Mouse (Mus musculus) mature B cell (primary cell): ENCODE data around the gene Scgb2b26.
"Not testable (repeated sequence)": the region's sequence is repeated elsewhere in the genome, so short reads cannot be mapped to it uniquely, and the experiment has no call there.

Experiments
- in situ Hi-C: fragments of 300-500 bp; cut with MboI; formaldehyde crosslinking; loops from 2 replicates; pipeline ENCODE4 v1.14.3; 2019

Gene Scgb2b26

DNA sequence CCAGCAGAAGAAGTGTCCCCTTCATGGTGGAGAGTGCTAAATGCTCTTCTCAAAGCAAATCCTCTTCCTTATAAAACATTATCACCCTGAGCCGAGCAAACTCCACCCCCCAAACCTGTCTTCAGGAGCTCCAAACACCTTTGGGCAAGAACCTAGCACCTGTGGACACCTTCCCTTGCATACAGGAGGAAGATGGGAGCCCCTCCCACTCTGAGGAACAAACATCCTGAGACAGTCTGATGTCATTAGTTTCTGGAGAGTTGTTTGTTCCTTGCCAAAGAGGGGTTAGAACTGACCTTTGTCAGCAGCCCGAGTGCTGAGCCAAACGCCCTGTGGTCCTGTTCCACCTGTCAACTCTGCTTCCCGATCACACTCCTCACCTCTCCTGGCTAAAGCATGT, at the start of gene Scgb2b26:
TSS of gene Scgb2b26 (minus strand) at position 101 of the 400 bp plus-strand sequence.
- in situ Hi-C loops = no loop called here

DNA sequence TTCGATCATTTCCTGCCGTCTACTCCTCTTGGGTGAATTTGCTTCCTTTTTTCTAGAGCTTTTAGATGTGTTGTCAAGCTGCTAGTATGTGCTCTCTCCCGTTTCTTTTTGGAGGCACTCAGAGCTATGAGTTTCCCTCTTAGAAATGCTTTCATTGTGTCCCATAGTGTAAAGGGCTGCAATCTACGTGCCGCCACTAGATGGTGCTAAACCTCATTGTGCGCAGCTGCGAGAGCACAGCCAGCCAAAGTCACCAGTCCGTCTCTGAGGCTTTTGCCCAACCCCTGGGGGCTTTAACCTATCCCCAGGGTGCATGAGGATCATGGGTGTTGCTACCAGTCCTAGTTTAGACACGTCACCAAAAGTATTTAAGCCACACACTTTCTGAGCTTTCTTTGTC, 37.4 kb upstream of the Scgb2b26 start:
- in situ Hi-C loops = not testable (repeated sequence)

DNA sequence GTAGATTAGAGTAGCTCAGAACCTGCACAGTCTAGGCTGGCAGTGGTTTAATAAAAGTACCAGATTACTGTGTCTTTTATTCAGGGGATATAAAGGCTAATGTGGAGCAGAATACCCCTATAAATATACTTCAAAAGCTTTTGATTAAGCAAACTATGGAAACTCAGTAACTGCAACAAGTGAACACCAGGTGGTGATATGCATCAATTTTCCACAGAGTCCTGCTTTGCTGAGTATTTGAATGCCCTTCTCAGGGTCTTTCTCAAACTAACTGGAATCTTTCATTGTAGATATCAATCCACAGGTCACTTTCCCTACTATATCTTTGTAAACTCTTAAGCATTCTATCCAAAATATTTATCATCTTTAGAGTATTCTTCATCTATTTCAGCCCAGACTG, 41.9 kb downstream of the Scgb2b26 start:
- in situ Hi-C loops = no loop called here

DNA sequence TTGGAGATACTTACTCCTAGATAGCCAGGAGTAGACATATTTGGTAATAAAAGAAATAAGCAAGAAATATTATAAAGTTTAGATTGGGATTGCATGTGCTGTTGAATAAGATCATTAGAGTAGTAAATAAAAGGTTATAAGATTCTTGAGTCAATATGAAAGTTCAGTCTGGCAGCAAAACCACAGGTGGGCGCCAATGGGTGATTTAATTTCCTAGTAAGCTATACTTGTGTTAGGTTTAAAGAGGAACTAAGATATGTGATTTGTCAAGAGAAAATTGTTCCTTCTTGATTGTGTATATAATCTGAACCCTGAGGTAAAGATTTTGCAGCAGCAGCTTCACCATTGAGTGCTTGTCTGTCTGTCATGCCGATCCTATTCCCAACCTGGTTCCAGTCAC, 44.0 kb downstream of the Scgb2b26 start:
- in situ Hi-C loops = no loop called here

- in situ Hi-C loops = no loop called here
Measured at GRCm38 (mm10) chr7:33900007-33900406, 44.8 kb downstream of the Scgb2b26 start.
